Mouse (Mus musculus) embryonic stem cell, embryonic (primary cell): ENCODE data around the gene Atp11c.

Experiments
- CTCF ChIA-PET, 4 experiments: fragments of 300-600 bp in 2 of 4; fragments of 350-600 bp in 2 of 4; sonication (Branson Sonifier 250); formaldehyde crosslinking; loops; one replicate each; lab custom pipeline; 2022; ENCODE audit warnings: inconsistent platforms in 2 of 4; lab: Charles Lee
- POLR2A ChIA-PET, 4 experiments: fragments of 300-600 bp in 2 of 4; fragments of 350-600 bp in 2 of 4; sonication (Branson Sonifier 250); formaldehyde crosslinking; loops; one replicate each; lab custom pipeline; 2022; ENCODE audit warnings: antibody characterized with exemption in 4 of 4, inconsistent platforms in 1 of 4; lab: Charles Lee

Atp11c gene

GRCm38 (mm10) chrX:60592598-60592997 lies at the start of gene Atp11c:
Atp11c (minus strand) TSS chrX:60592698.
- POLR2A ChIA-PET, result no interaction called here
- CTCF ChIA-PET, result no interaction called here

DNA sequence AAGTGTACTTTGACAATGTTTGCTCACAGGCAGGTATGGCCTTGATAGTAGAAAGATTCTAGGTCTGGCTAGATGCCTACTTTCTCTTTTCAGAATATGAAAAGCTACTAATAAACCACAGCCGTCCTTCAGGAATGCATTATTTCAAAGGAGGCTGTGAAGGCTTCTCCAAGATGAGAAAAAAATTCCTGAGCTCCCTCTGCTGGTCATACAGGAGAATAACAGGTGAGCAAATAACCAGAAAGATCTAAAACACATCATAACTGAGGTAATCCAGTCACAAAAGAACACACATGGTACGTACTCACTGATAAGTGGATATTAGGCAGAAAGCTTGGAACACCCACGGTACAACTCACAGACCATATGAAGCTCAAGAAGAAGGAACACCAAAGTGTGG lies 16.7 kb upstream of the Atp11c start:
- POLR2A ChIA-PET, result interaction anchor here in 1 of 4 experiments (0.5 kb wide), 2 partner anchors 74 to 882 kb away, joined by 3 to 4 read pairs; no protein-coding TSS in a partner anchor
- CTCF ChIA-PET, result interaction anchor here in 2 of 4 experiments (0.6 to 0.7 kb wide), 2 partner anchors 40 to 472 kb away, joined by 3 to 5 read pairs; no protein-coding TSS in a partner anchor

DNA sequence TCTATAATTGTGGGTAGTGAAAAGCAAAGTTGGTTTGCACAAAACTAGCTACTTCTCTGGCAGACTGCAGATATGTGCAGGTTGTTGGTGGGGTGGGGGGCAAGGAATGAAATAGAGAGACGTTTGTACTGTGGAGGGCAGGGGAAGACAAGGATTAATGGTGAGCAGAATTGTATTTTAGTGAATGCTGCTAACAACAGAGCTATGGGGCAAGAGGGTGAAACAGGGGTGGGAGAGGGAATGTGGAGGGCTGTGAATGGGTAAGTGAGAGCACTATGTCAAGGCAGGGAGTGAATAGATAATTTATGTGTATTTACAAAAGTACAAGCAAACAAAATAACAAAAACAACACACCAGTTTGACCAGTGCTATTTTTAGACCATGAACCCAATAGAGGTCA lies 22.0 kb downstream of the Atp11c start:
- POLR2A ChIA-PET, result no interaction called here

DNA sequence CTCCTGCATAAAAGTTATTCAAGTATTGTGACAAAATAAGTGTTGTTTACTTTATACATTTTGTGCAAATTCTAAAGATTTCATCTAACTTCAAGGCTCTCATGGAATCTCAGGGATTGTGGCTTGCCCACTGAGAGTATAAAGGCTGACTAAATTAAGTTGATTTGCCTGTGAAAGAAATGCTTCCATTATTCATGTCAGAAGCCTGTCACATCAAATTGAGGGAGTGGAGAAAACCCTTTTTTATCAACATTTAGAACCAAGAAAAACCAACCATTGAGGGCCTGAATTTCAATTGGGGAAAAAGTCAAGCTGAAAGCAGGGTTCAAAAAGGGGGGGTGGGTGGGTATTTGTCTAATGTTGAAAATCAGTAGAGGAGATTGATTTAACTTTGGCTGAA lies 23.5 kb downstream of the Atp11c start:
- POLR2A ChIA-PET, result no interaction called here
- CTCF ChIA-PET, result interaction anchor here in 1 of 4 experiments (0.8 kb wide), 1 partner anchor 40 kb away, joined by 5 read pairs; no protein-coding TSS in a partner anchor

More for the DNA sequence above, 22.0 kb downstream of the Atp11c start:
- CTCF ChIA-PET, result interaction anchor here in 1 of 4 experiments (0.7 kb wide), 1 partner anchor 45 kb away, joined by 3 read pairs; no protein-coding TSS in a partner anchor

GRCm38 (mm10) chrX:60555242-60555641 lies 37.3 kb downstream of the Atp11c start:
- ChIA-PET POLR2A (no interaction called here), CTCF (no interaction called here)

- CTCF ChIA-PET, result no interaction called here
These were observed 44.8 kb downstream of the Atp11c start for GRCm38 (mm10) chrX:60547444-60548304.

DNA sequence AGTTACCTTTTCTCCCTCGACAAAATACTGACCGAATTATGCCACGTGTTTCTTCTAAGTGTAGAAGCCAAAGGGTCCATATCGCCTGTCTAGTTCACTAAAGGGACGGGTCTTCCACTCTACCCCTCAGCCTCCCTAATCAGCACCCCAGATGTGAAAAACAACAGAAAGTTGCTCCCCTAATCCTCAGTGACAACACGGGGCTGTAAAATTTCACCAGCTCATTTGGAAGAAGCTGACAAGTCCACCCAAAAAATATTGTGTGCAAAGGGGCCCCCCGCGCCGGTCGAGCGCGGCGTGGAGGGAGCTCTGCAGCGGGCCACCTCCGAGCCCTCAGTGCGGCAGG lies 45.4 kb downstream of the Atp11c start:
- POLR2A ChIA-PET, result no interaction called here

More at GRCm38 (mm10) chrX:60547444-60548304, 44.8 kb downstream of the Atp11c start:
- POLR2A ChIA-PET, result interaction anchor here in 1 of 4 experiments (1.0 kb wide), 1 partner anchor 11 kb away, joined by 5 read pairs; no protein-coding TSS in a partner anchor

DNA sequence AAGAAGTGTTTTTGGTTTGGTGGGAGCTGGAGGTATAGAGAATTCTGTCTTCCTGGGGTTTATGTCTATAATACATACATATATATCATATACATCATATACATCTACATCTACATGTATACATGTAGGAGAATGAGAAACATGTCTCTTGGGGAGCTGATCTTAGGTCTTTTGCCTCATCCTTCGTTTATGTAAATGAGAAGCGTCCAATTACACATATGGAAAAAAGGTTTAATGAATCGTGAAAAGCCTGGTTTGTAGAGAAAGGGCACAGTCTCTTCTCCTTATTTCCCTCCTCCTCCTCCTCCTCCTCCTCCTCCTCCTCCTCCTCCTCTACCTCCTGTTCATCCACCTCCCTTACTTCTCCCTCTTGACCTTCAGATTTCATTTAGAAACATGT lies 46.6 kb downstream of the Atp11c start:
- ChIA-PET CTCF (no interaction called here), POLR2A (no interaction called here)

More for the DNA sequence above, 45.4 kb downstream of the Atp11c start:
- CTCF ChIA-PET, result no interaction called here

GRCm38 (mm10) chrX:60545444-60545843 lies 47.1 kb downstream of the Atp11c start:
- ChIA-PET POLR2A (no interaction called here), CTCF (no interaction called here)

DNA sequence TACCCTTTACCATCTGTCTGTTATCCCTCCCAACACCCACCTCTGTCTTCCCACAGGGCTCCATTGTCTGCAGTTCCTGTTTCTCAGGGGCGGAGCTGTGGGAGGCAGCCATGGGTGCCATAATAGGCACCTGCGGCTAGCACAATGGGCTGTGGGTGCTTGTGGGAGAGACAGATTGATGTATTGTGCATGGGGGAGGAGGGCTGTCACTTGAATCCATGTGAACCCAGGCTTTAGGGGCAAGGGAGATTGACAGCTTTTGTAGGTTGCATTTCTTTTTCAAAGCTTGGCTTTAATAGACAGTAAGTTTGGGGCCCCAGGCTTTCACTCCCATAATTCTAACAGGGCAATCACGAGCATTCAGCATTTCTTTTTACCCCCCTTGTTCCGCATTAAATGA lies 48.4 kb downstream of the Atp11c start:
- ChIA-PET POLR2A (no interaction called here), CTCF (no interaction called here)

DNA sequence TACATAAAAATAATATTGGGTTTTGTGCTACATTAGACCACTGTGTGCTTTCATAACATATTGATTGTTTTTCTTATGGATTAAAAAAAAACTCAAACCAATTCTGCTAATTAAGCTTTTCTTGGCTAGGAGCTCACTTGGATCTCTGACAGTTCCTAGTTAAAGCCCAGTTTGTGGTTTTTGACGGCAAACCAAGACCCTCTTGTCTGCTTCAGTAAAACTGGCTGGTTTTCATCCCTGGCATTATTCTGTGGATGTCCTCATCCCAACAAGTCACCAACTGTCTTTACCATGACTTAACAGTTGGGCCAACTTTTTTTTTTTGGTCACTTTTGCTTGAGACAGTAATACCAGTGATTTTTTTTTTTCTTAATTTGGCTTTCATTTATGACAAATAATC lies 49.6 kb downstream of the Atp11c start:
- CTCF ChIA-PET, result no interaction called here
- POLR2A ChIA-PET, result no interaction called here

- CTCF ChIA-PET, result no interaction called here
- POLR2A ChIA-PET, result no interaction called here
These were observed 53.3 kb downstream of the Atp11c start, which contains the start of gene Gm7073 for GRCm38 (mm10) chrX:60539149-60539548. Gm7073 (minus strand) TSS chrX:60539249.

DNA sequence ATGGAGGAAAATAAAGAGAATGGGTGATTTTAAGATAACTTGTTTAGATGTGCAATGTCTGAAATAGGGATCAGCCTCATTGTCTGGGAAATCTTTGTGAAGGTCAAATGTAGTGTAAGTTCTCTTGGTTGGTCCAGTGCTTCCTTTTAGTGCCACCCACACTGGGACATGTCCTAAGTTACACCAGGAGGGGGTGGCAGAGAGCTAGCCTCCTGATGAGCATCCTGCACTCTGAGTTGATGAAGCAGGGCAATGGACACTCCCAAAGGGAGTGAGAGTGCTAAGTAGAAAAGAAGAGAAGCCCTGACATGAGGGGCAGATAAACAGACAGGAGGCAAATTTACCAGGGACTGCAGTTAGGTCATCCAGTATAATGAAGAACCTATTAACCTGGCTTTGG lies 88.5 kb downstream of the Atp11c start:
- ChIA-PET POLR2A (no interaction called here), CTCF (interaction anchor here in 1 of 4 experiments (1.3 kb wide), 1 partner anchor 392 kb away, joined by 3 read pairs; no protein-coding TSS in a partner anchor)

GRCm38 (mm10) chrX:60497750-60498149 lies 94.7 kb downstream of the Atp11c start:
- POLR2A ChIA-PET, result no interaction called here
- CTCF ChIA-PET, result no interaction called here

DNA sequence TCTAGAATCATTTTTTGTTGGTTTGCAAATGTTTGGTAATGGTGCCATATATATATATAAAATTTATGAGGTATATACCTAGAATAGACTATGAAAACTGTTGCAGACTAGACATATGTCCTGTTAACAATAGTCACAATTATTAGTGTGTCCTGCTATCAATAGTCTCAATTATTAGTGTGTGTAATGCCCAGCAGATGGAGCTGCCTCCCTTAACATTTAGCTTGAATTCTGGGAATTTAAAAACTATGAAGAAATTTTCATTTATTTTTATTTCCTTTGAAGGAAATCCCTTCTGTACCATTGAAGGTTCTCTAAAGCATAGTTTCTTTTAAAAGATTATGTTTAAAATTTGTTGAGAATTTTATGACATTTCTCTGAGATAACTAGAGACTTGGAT lies 97.2 kb downstream of the Atp11c start:
- POLR2A ChIA-PET, result no interaction called here
- CTCF ChIA-PET, result interaction anchor here in 1 of 4 experiments (0.6 kb wide), 1 partner anchor 1877 kb away, joined by 3 read pairs; no protein-coding TSS in a partner anchor

GRCm38 (mm10) chrX:60463786-60464185 lies 128.7 kb downstream of the Atp11c start:
- CTCF ChIA-PET, result no interaction called here
- POLR2A ChIA-PET, result no interaction called here

GRCm38 (mm10) chrX:60414563-60415111 lies 177.9 kb downstream of the Atp11c start:
- CTCF ChIA-PET, result interaction anchor here in 1 of 4 experiments (1.5 kb wide), 1 partner anchor 388 kb away, joined by 3 read pairs; no protein-coding TSS in a partner anchor
- POLR2A ChIA-PET, result interaction anchor here in 2 of 4 experiments (0.7 to 1.2 kb wide), 2 partner anchors 10 kb away, joined by 3 read pairs; no protein-coding TSS in a partner anchor

GRCm38 (mm10) chrX:60405681-60406080 lies 186.8 kb downstream of the Atp11c start:
- CTCF ChIA-PET, result no interaction called here

DNA sequence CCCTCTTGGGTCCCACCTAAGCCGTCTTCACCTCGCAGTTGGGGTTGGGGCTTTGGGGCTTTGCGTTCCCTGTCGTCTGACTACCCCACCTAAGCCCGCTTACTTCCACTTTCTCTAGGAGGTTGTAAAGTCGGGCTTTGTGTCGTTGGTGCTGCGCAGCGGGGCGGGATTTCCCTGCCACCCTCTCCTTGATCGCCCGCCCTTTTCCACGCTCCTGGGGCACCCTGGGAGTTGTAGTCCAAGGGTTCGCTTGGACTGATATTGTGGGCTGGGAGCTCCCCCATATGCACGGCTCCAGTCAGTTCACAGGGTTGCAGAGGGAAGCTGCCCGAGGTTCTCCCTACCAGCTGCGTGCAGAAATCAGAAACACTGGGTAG lies 187.8 kb downstream of the Atp11c start:
- ChIA-PET POLR2A (interaction anchor here in 3 of 4 experiments (0.8 to 1.2 kb wide), 6 partner anchors 10 to 236 kb away, joined by 3 to 6 read pairs (median 3); no protein-coding TSS in a partner anchor), CTCF (interaction anchor here in 1 of 4 experiments (0.7 kb wide), 1 partner anchor 318 kb away, joined by 3 read pairs; no protein-coding TSS in a partner anchor)

More at GRCm38 (mm10) chrX:60405681-60406080, 186.8 kb downstream of the Atp11c start:
- POLR2A ChIA-PET, result interaction anchor here in 2 of 4 experiments (1.0 to 1.2 kb wide), 2 partner anchors 224 to 237 kb away, joined by 3 to 4 read pairs; no protein-coding TSS in a partner anchor
